Mouse (Mus musculus) urinary bladder, adult 2 months (tissue): ENCODE measurements around the gene Gm6882. TPM values are rescaled to one million over a fixed set of nuclear protein-coding genes. Genes with fewer than 3 reads are reported as not detected.
"Not testable (repeated sequence)": the region's sequence is repeated elsewhere in the genome, so short reads cannot be mapped to it uniquely, and the experiment has no call there.

Experiments used
- DNase-seq: peaks from one replicate; pipeline ENCODE4 v3.0.0; 2022; ENCODE audit warnings: low spot score
- polyA plus RNA-seq: library from polyadenylated mRNA; depleted of rRNA; stranded (reverse); fragments of >200 nt; gene quantifications from 2 replicates; pipeline ENCODE4 v1.2.3, GENCODE M21; 2012; rRNA removed

Gm6882 gene
- not detected in 2 replicates for polyA plus RNA-seq

GRCm38 (mm10) chr7:21432645-21433044 lies at the start of gene Gm6882:
Gene Gm6882 (minus strand): TSS chr7:21432745.
- DNase-seq = not testable (repeated sequence)

Other genes starting within 250 kb of the Gm6882 start
- not detected in 2 replicates for gene Gm5157, start 242.3 kb downstream of the Gm6882 start, polyA plus RNA-seq
- gene Vmn1r124, start 172.1 kb downstream of the Gm6882 start, polyA plus RNA-seq = not detected in 2 replicates
- gene Vmn1r125, start 160.6 kb downstream of the Gm6882 start, polyA plus RNA-seq = not detected in 2 replicates
- gene Vmn1r126, start 131.3 kb downstream of the Gm6882 start, polyA plus RNA-seq = not detected in 2 replicates
- not detected in 2 replicates for gene Vmn1r127, start 112.9 kb downstream of the Gm6882 start, polyA plus RNA-seq
- not detected in 2 replicates for gene Vmn1r128, start 83.4 kb downstream of the Gm6882 start, polyA plus RNA-seq
- gene Vmn1r129, start 71.5 kb downstream of the Gm6882 start, polyA plus RNA-seq = not detected in 2 replicates
- not detected in 2 replicates for gene Vmn1r130, start 79.0 kb upstream of the Gm6882 start, polyA plus RNA-seq
- not detected in 2 replicates for gene Vmn1r131, start 113.3 kb upstream of the Gm6882 start, polyA plus RNA-seq
- gene Vmn1r132, start 181.3 kb upstream of the Gm6882 start, polyA plus RNA-seq = not detected in 2 replicates